Mouse (Mus musculus) heart, postnatal 0 days (tissue): ENCODE data around the gene Atp6v1f. TPM values are rescaled to one million over a fixed set of nuclear protein-coding genes. Genes with fewer than 3 reads are reported as not detected.

Source experiments
- ATAC-seq: fragments of 200-750 bp; cut with Nextera tagmentation; 2 replicates; pipeline ENCODE4 v1.8.0; 2017; ENCODE audit warnings: low read depth, moderate number of reproducible peaks, moderate library complexity; ENCODE audit not compliant: insufficient read depth
- DNase-seq: peaks from one replicate; pipeline ENCODE4 v3.0.0-alpha.2; 2016; ENCODE audit warnings: low spot score
- H3K27ac ChIP-seq: fragments of 300-500 bp; sonication (generic); 2 replicates; pipeline ENCODE4 v1.5.1; 2014; ENCODE audit warnings: low read depth, mild to moderate bottlenecking
- H3K27me3 ChIP-seq: fragments of 300-500 bp; sonication (generic); 2 replicates; pipeline ENCODE4 v1.6.1; 2014; ENCODE audit warnings: low read length, mixed read lengths; ENCODE audit not compliant: control insufficient read depth, insufficient read depth
- H3K36me3 ChIP-seq: fragments of 300-500 bp; sonication (generic); replicated peaks from 2 replicates; pipeline ENCODE4 v1.6.1; 2014; ENCODE audit warnings: low read length, mixed read lengths; ENCODE audit not compliant: control insufficient read depth, insufficient read depth
- H3K4me1 ChIP-seq: fragments of 300-500 bp; sonication (generic); 2 replicates; pipeline ENCODE4 v1.6.1; 2014; ENCODE audit warnings: antibody characterized with exemption; ENCODE audit not compliant: control insufficient read depth, insufficient read depth
- H3K4me2 ChIP-seq: fragments of 300-500 bp; sonication (generic); 2 replicates; pipeline ENCODE4 v1.6.1; 2014; ENCODE audit warnings: low read depth, mild to moderate bottlenecking, low read length, moderate library complexity
- H3K4me3 ChIP-seq: fragments of 300-500 bp; sonication (generic); 2 replicates; pipeline ENCODE4 v1.5.1; 2014; ENCODE audit warnings: low read depth, low read length
- H3K9ac ChIP-seq: fragments of 300-500 bp; sonication (generic); replicated peaks from 2 replicates; pipeline ENCODE4 v1.6.1; 2014; ENCODE audit warnings: low read depth, low read length, mixed read lengths
- H3K9me3 ChIP-seq: fragments of 300-500 bp; sonication (generic); replicated peaks from 2 replicates; pipeline ENCODE4 v1.6.1; 2016; ENCODE audit warnings: low read length; ENCODE audit not compliant: control insufficient read depth
- CTCF ChIP-seq: IDR thresholded peaks from 2 replicates; pipeline ENCODE4 v1.5.1; 2016; ENCODE audit warnings: antibody characterized with exemption, control low read depth, low read depth
- EP300 ChIP-seq: IDR thresholded peaks from 2 replicates; pipeline ENCODE4 v1.6.1; 2016; ENCODE audit warnings: antibody characterized with exemption, low read depth
- WGBS: fragments of 180-500 bp; shearing (Covaris S2); extraction: QIAGEN DNeasy Blood & Tissue Kit; methylation state at CpG from one replicate; pipeline ENCODE4 v1.1.7; 2014; 5-methylcytosine and 5-hydroxymethylcytosine counted together
- polyA plus RNA-seq: library from polyadenylated mRNA; unstranded; fragments of >200 nt; fragmentation: Nextera tagmentation; extraction: Ambion mirVana; gene quantifications from 2 replicates; pipeline ENCODE4 v1.2.1, GENCODE M21; 2015
- total RNA-seq: library from RNA; depleted of rRNA; stranded (reverse); fragments of >200 nt; gene quantifications from 2 replicates; pipeline ENCODE4 v1.2.3, GENCODE M21; 2014; ENCODE audit warnings: low replicate concordance

The Atp6v1f gene
- total and polyA plus RNA-seq, 2 experiments from 2014 or later, result 228 to 247 TPM

- H3K9me3 ChIP-seq, result no peaks in the 10 kb centered on the region
- DNase-seq, result peak; percentile 77
- no peaks in the 10 kb centered on the region for H3K36me3 ChIP-seq
- H3K9ac ChIP-seq, result peak overlapping the region; percentile 32; the same call in 1 of the 2 replicates
- peak overlapping the region; percentile 96 for H3K27ac ChIP-seq
- H3K4me1 ChIP-seq, result peaks cover 21% of the 10 kb centered on the region
- H3K4me2 ChIP-seq, result 0 out of 2 replicates have a peak overlapping the region, but pooled peaks have one; percentile 4
- no peak for TF ChIP-seq EP300
- TF ChIP-seq CTCF, result peak; percentile 10; the same call in 1 of the 2 replicates
- H3K27me3 ChIP-seq, result no peaks in the 10 kb centered on the region
- H3K4me3 ChIP-seq, result no peak overlapping the region
- 27% methylated on average over 15 of the region's 15 CpGs for WGBS
- peak; percentile 28; the same call in 1 of the 2 replicates for ATAC-seq
Observed at GRCm38 (mm10) chr6:29430681-29431420, 36.7 kb upstream of the Atp6v1f start.

- TF ChIP-seq CTCF (no peak), EP300 (0 out of 2 replicates have a peak, but pooled peaks have one; percentile 1)
- Histone ChIP-seq H3K36me3 (no peaks in the 10 kb centered on the region), H3K4me1 (peaks cover 27% of the 10 kb centered on the region), H3K27me3 (no peaks in the 10 kb centered on the region), H3K4me3 (no peak overlapping the region), H3K9me3 (no peaks in the 10 kb centered on the region), H3K4me2 (0 out of 2 replicates have a peak overlapping the region, but pooled peaks have one; percentile 4), H3K9ac (no peak overlapping the region), H3K27ac (peak overlapping the region; percentile 96)
- WGBS, result 24% methylated on average over 5 of the region's 5 CpGs
- ATAC-seq, result peak; percentile 68
- DNase-seq, result peak; percentile 94
Observed at GRCm38 (mm10) chr6:29431473-29431872, 36.0 kb upstream of the Atp6v1f start.

GRCm38 (mm10) chr6:29432156-29432555 lies 35.4 kb upstream of the Atp6v1f start:
- 24% methylated on average over 3 of the region's 3 CpGs for WGBS
- H3K9ac ChIP-seq, result no peak overlapping the region
- peak; percentile 51 for DNase-seq
- H3K27ac ChIP-seq, result peak overlapping the region; percentile 96
- H3K36me3 ChIP-seq, result 0 out of 2 replicates have a peak, but pooled peaks cover 3% of the 10 kb centered on the region
- H3K9me3 ChIP-seq, result no peaks in the 10 kb centered on the region
- no peak for ATAC-seq
- TF ChIP-seq CTCF, result no peak
- TF ChIP-seq EP300, result no peak
- H3K4me1 ChIP-seq, result peaks cover 32% of the 10 kb centered on the region
- no peak overlapping the region for H3K4me3 ChIP-seq
- H3K27me3 ChIP-seq, result no peaks in the 10 kb centered on the region
- no peak overlapping the region for H3K4me2 ChIP-seq

- H3K36me3 ChIP-seq, result 0 out of 2 replicates have a peak, but pooled peaks cover 3% of the 10 kb centered on the region
- peak overlapping the region; percentile 96 for H3K27ac ChIP-seq
- no peaks in the 10 kb centered on the region for H3K9me3 ChIP-seq
- H3K4me3 ChIP-seq, result peak overlapping the region; percentile 72
- ATAC-seq, result no peak
- TF ChIP-seq EP300 (no peak), CTCF (no peak)
- DNase-seq, result peak; percentile 27
- peak overlapping the region; percentile 79 for H3K4me2 ChIP-seq
- peak overlapping the region; percentile 82 for H3K9ac ChIP-seq
- H3K4me1 ChIP-seq, result peaks cover 34% of the 10 kb centered on the region
- H3K27me3 ChIP-seq, result no peaks in the 10 kb centered on the region
Observed at GRCm38 (mm10) chr6:29432676-29433037, 34.9 kb upstream of the Atp6v1f start.

- under 1% methylated on average over 61 of the region's 77 CpGs for WGBS
- peaks cover 34% of the 10 kb centered on the region for H3K4me1 ChIP-seq
- TF ChIP-seq CTCF, result no peak
- no peak for TF ChIP-seq EP300
- H3K27me3 ChIP-seq, result no peaks in the 10 kb centered on the region
- H3K9me3 ChIP-seq, result no peaks in the 10 kb centered on the region
- H3K27ac ChIP-seq, result peak within 1 kb of the TSS; percentile 96
- DNase-seq (peak; percentile 76), ATAC-seq (peak; percentile 39)
- peak within 1 kb of the TSS; percentile 79 for H3K4me2 ChIP-seq
- peaks cover 8% of the 10 kb centered on the region; the same call in 1 of the 2 replicates for H3K36me3 ChIP-seq
- H3K4me3 ChIP-seq, result peak within 1 kb of the TSS; percentile 72
- H3K9ac ChIP-seq, result peak within 1 kb of the TSS; percentile 82
Observed at GRCm38 (mm10) chr6:29433038-29433803, 34.3 kb upstream of the Atp6v1f start, which contains the start of gene Flnc. Gene Flnc (plus strand): TSS chr6:29433256.
